In genomic region chr2:25561946-25562345, GRCm38 (mm10) we compare ENCODE assay signal across 27 mouse cellular contexts. TPM values are rescaled to one million over a fixed set of nuclear protein-coding genes. Genes with fewer than 3 reads are reported as not detected.
DNase-seq lines count a peak whose midpoint lies in the region; ATAC-seq and TF ChIP-seq lines count a peak whose summit lies in the region.
"Had no signal": no experiment of that assay in that cellular context is flagged by ENCODE, and none has a peak within 500 bp of the region (broad histone marks: within the 10 kb centered on the region; RNA-seq: fewer than 3 reads in every experiment).

No protein-coding gene starts in this region.

- no peak for TF ChIP-seq EP300 in MEL (IDR thresholded peaks at IDR 0.05; ENCODE audit: low read depth in 1 of 2, low read length in 2 of 2)

- H3K9ac ChIP-seq in MEL (ENCODE audit: control insufficient read depth, low read depth, low read length, poor library complexity, severe bottlenecking) = no peak overlapping the region
- H3K9ac ChIP-seq: embryonic facial prominence, embryonic 15.5 days; forebrain, embryonic 12.5 days; forebrain, postnatal 0 days; limb, embryonic 12.5 days; liver, embryonic 15.5 days; lung, embryonic 15.5 days; neural tube, embryonic 12.5 days had no signal

- no peaks in the 10 kb centered on the region for H3K9me3 ChIP-seq in MEL (replicated peaks; ENCODE audit: insufficient read depth, low read length)
- H3K9me3 ChIP-seq: embryonic facial prominence, embryonic 10.5 days; embryonic facial prominence, embryonic 15.5 days; forebrain, embryonic 12.5 days; limb, embryonic 12.5 days; liver, embryonic 15.5 days; lung, embryonic 15.5 days; midbrain, embryonic 10.5 days; neural tube, embryonic 12.5 days had no signal

- TF ChIP-seq CTCF in MEL (IDR thresholded peaks at IDR 0.05 in 2 of 3, conservative IDR thresholded peaks at IDR 0.05 in 1 of 3; ENCODE audit: control insufficient read depth in 1 of 3, insufficient read depth in 1 of 3, low read depth in 2 of 3, low read length in 3 of 3, poor library complexity in 1 of 3, severe bottlenecking in 1 of 3) = no peak
- TF ChIP-seq CTCF in left cerebral cortex, adult 2 months (IDR thresholded peaks at IDR 0.05) = no peak

- H3K4me3 ChIP-seq in MEL (ENCODE audit: control insufficient read depth in 1 of 2, insufficient read depth in 1 of 2, low read depth in 2 of 2, low read length in 2 of 2) = no peak overlapping the region
- H3K4me3 ChIP-seq in left cerebral cortex, adult 2 months = no peak overlapping the region
- H3K4me3 ChIP-seq: embryonic facial prominence, embryonic 10.5 days; embryonic facial prominence, embryonic 15.5 days; forebrain, embryonic 12.5 days; limb, embryonic 12.5 days; liver, embryonic 15.5 days; lung, embryonic 15.5 days; midbrain, embryonic 10.5 days; myocyte; neural tube, embryonic 12.5 days had no signal

- peaks cover 5 to 6% of the 10 kb centered on the region in 2 experiments for H3K36me3 ChIP-seq in MEL (ENCODE audit: control insufficient read depth in 1 of 2, insufficient read depth in 2 of 2, low read length in 2 of 2)

- peaks cover 20% of the 10 kb centered on the region for H3K79me2 ChIP-seq in MEL (ENCODE audit: control insufficient read depth, insufficient read depth, low read length, poor library complexity)

- no peak for ATAC-seq in cerebellum, adult (ENCODE audit: insufficient number of reproducible peaks, low FRiP score, low TSS enrichment)
- ATAC-seq: forebrain, postnatal 0 days; hindbrain, embryonic 16.5 days had no signal

- intact Hi-C loops in left cerebral cortex, adult 2 months (cut with DNase I) = no loop called here

- no peak overlapping the region for H3K27ac ChIP-seq in MEL (ENCODE audit: control insufficient read depth, low read depth, low read length)
- no peak overlapping the region for H3K27ac ChIP-seq in left cerebral cortex, adult 2 months
- H3K27ac ChIP-seq: embryonic facial prominence, embryonic 10.5 days; embryonic facial prominence, embryonic 15.5 days; forebrain, embryonic 12.5 days; limb, embryonic 12.5 days; liver, embryonic 15.5 days; lung, embryonic 15.5 days; midbrain, embryonic 10.5 days; neural tube, embryonic 12.5 days had no signal

- TF ChIP-seq POLR2A in MEL (IDR thresholded peaks at IDR 0.05; ENCODE audit: control insufficient read depth in 1 of 2, insufficient read depth in 1 of 2, low read depth in 1 of 2, low read length in 2 of 2, poor library complexity in 1 of 2) = no peak

- peak; percentile 80 for DNase-seq in cerebellum, adult 11 months
- DNase-seq in MEL (ENCODE audit: low read depth, low spot score) = no peak
- DNase-seq in cerebellum, adult 8-10 months = peak; percentile 79
- DNase-seq in cerebellum, postnatal 25 days = peak; percentile 86 to 89
- no peak for DNase-seq in adrenal gland, adult 18-20 months (ENCODE audit: low spot score in 2 of 2)
- DNase-seq in left cerebral cortex, adult 2 months (ENCODE audit: extremely low spot score in 1 of 2, low spot score in 2 of 2) = no peak
- DNase-seq in c-Kit-positive CD71-positive TER-119-positive erythroid progenitor cells, embryonic 14.5 days (ENCODE audit: low spot score) = no peak
- DNase-seq: forebrain, postnatal 0 days; kidney, adult 9 months; kidney, postnatal 10 days; right cerebral cortex, postnatal 14 days; thymus, adult 2 months had no signal

- TF ChIP-seq RAD21 in MEL (IDR thresholded peaks at IDR 0.05; ENCODE audit: low read depth, low read length) = no peak

- no peaks in the 10 kb centered on the region for H3K27me3 ChIP-seq in MEL (ENCODE audit: control insufficient read depth in 1 of 2, insufficient read depth in 2 of 2, low read length in 2 of 2)
- H3K27me3 ChIP-seq: CH12.LX; embryonic facial prominence, embryonic 15.5 days; forebrain, embryonic 12.5 days; limb, embryonic 12.5 days; liver, embryonic 15.5 days; lung, embryonic 15.5 days; neural tube, embryonic 12.5 days had no signal

- H3K4me1 ChIP-seq in MEL (ENCODE audit: control insufficient read depth in 1 of 2, insufficient read depth in 2 of 2, low read length in 2 of 2) = peaks cover 4 to 7% of the 10 kb centered on the region in 2 experiments; a peak in 3 of 4 replicates

TF ChIP-seq in MEL, 35 proteins besides CTCF, POLR2A, EP300 and RAD21:
- TF ChIP-seq POLR2AphosphoS5 (IDR thresholded peaks at IDR 0.05; ENCODE audit: borderline replicate concordance, low read depth, low read length) = no peak
- peak; percentile 17; the same call in 1 of the 2 replicates for TF ChIP-seq POLR2AphosphoS2 (IDR thresholded peaks at IDR 0.05; ENCODE audit: low read length)

RNA-seq across cellular contexts. Expression of gene Edf1, which starts 4.3 kb away (rescaled TPM):
- total RNA-seq in MEL (2012; rRNA removed) = 135 and 142 TPM in 2 replicates
- 100 to 1,000 TPM in 1 of 2 experiments, not detected in 1; 318 TPM for polyA plus RNA-seq in MEL (2012; ENCODE audit: insufficient read depth in 1 of 2, insufficient read length in 2 of 2, low read depth in 1 of 2, low replicate concordance in 2 of 2, missing spikeins in 1 of 2)
- total RNA-seq in adrenal gland, adult 18-20 months (2021) = 100 to 1,000 TPM; 302 to 308 TPM
- total RNA-seq in left cerebral cortex, adult 2 months (2021) = 100 to 1,000 TPM; 190 to 202 TPM

RNA-seq across cellular contexts. Expression of gene Mamdc4, which starts 12.7 kb away (rescaled TPM):
- 17.6 and 24.0 TPM in 2 replicates for total RNA-seq in MEL (2012; rRNA removed)
- 10 to 100 TPM in 1 of 2 experiments, not detected in 1; 21.6 TPM for polyA plus RNA-seq in MEL (2012; ENCODE audit: insufficient read depth in 1 of 2, insufficient read length in 2 of 2, low read depth in 1 of 2, low replicate concordance in 2 of 2, missing spikeins in 1 of 2)
- total RNA-seq in adrenal gland, adult 18-20 months (2021) = 1 to 10 TPM; 3.4 to 4.4 TPM
- total RNA-seq in left cerebral cortex, adult 2 months (2021) = 1 to 10 TPM; 1.8 to 2.6 TPM

RNA-seq across cellular contexts. Expression of gene Phpt1, which starts 13.1 kb away (rescaled TPM):
- total RNA-seq in MEL (2012; rRNA removed) = 34.7 and 47.0 TPM in 2 replicates
- polyA plus RNA-seq in MEL (2012; ENCODE audit: insufficient read depth in 1 of 2, insufficient read length in 2 of 2, low read depth in 1 of 2, low replicate concordance in 2 of 2, missing spikeins in 1 of 2) = 10 to 100 TPM in 1 of 2 experiments, not detected in 1; 73.7 TPM
- 10 to 100 TPM; 49.4 to 69.5 TPM for total RNA-seq in adrenal gland, adult 18-20 months (2021)
- 10 to 100 TPM; 64.0 to 70.5 TPM for total RNA-seq in left cerebral cortex, adult 2 months (2021)

RNA-seq across cellular contexts. Expression of gene Traf2, which starts 15.2 kb away (rescaled TPM):
- 19.9 and 21.0 TPM in 2 replicates for total RNA-seq in MEL (2012; rRNA removed)
- 10 to 100 TPM in 1 of 2 experiments, not detected in 1; 28.3 TPM for polyA plus RNA-seq in MEL (2012; ENCODE audit: insufficient read depth in 1 of 2, insufficient read length in 2 of 2, low read depth in 1 of 2, low replicate concordance in 2 of 2, missing spikeins in 1 of 2)
- 10 to 100 TPM; 32.5 to 32.6 TPM for total RNA-seq in adrenal gland, adult 18-20 months (2021)
- 10 to 100 TPM; 10.4 to 11.0 TPM for total RNA-seq in left cerebral cortex, adult 2 months (2021)

RNA-seq across cellular contexts. Expression of gene Ajm1, which starts 19.6 kb away (rescaled TPM):
- 0.04 and 0.07 TPM in 2 replicates for total RNA-seq in MEL (2012; rRNA removed)
- polyA plus RNA-seq in MEL (2012; ENCODE audit: insufficient read depth in 1 of 2, insufficient read length in 2 of 2, low read depth in 1 of 2, low replicate concordance in 2 of 2, missing spikeins in 1 of 2) = under 1 TPM in 1 of 2 experiments, not detected in 1; 0.32 TPM
- 1 to 10 TPM; 1.5 to 1.7 TPM for total RNA-seq in adrenal gland, adult 18-20 months (2021)
- total RNA-seq in left cerebral cortex, adult 2 months (2021) = 100 to 1,000 TPM; 102 to 104 TPM
- total RNA-seq: liver, adult 2 months; megakaryocyte progenitor cell, adult 5-6 weeks had no signal
- polyA plus RNA-seq: heart, embryonic 14.5 days; liver, embryonic 15.5 days had no signal

Comparison
In these comparisons a context has a peak if more than half of its experiments do, and no peak if none do; other contexts are left out.
1. DNase-seq: peak in cerebellum, adult 11 months (single experiment), cerebellum, adult 8-10 months (single experiment) and cerebellum, postnatal 25 days (2 of 2); none in MEL (single experiment), adrenal gland, adult 18-20 months (0 of 2), left cerebral cortex, adult 2 months (0 of 2) and c-Kit-positive CD71-positive TER-119-positive erythroid progenitor cells, embryonic 14.5 days (single experiment).